Mouse (Mus musculus): ENCODE results near the gene Slc15a3. TPM values are rescaled to one million over a fixed set of nuclear protein-coding genes. Genes with fewer than 3 reads are reported as not detected.

Gene Slc15a3
- polyA plus RNA-seq, 1 experiment from 2014 or later, result 1.3 TPM

GRCm38 (mm10) chr19:10804850-10805660 lies 34.5 kb upstream of the Slc15a3 start:
- H3K9ac ChIP-seq (ENCODE audit: low read depth, low read length), result no peak overlapping the region
- H3K36me3 ChIP-seq (ENCODE audit: control insufficient read depth, insufficient read depth, low read length), result no peaks in the 10 kb centered on the region
- ATAC-seq (ENCODE audit: low read depth), result no peak
- no peak overlapping the region for H3K27ac ChIP-seq (replicated peaks; ENCODE audit: low read depth, low read length)
- whole genome bisulfite sequencing, result 78% methylated on average over 2 of the region's 2 CpGs
- no peak overlapping the region for H3K4me2 ChIP-seq (ENCODE audit: low read depth, low read length)
- H3K27me3 ChIP-seq (replicated peaks; ENCODE audit: control insufficient read depth, insufficient read depth, low read length), result no peaks in the 10 kb centered on the region
- peaks cover 2% of the 10 kb centered on the region; the same call in 1 of the 2 replicates for H3K4me1 ChIP-seq (ENCODE audit: control insufficient read depth, insufficient read depth, low read length)
- no peak overlapping the region for H3K4me3 ChIP-seq (ENCODE audit: low read depth, low read length)
- no peaks in the 10 kb centered on the region for H3K9me3 ChIP-seq (ENCODE audit: control insufficient read depth, low read length)
- DNase-seq (ENCODE audit: low spot score), result no peak

GRCm38 (mm10) chr19:10805661-10806285 lies 33.8 kb upstream of the Slc15a3 start:
- Histone ChIP-seq H3K4me1 (ENCODE audit: control insufficient read depth, insufficient read depth, low read length) (peaks cover 4% of the 10 kb centered on the region; the same call in 1 of the 2 replicates), H3K4me3 (ENCODE audit: low read depth, low read length) (no peak overlapping the region), H3K36me3 (ENCODE audit: control insufficient read depth, insufficient read depth, low read length) (no peaks in the 10 kb centered on the region), H3K9ac (ENCODE audit: low read depth, low read length) (no peak overlapping the region), H3K27me3 (replicated peaks; ENCODE audit: control insufficient read depth, insufficient read depth, low read length) (no peaks in the 10 kb centered on the region), H3K4me2 (ENCODE audit: low read depth, low read length) (no peak overlapping the region), H3K9me3 (ENCODE audit: control insufficient read depth, low read length) (no peaks in the 10 kb centered on the region), H3K27ac (replicated peaks; ENCODE audit: low read depth, low read length) (no peak overlapping the region)
- DNase-seq (ENCODE audit: low spot score) (no peak), ATAC-seq (ENCODE audit: low read depth) (no peak)
- WGBS, result 82% methylated on average over 11 of the region's 11 CpGs

GRCm38 (mm10) chr19:10808524-10809233 lies 30.8 kb upstream of the Slc15a3 start:
- ATAC-seq (ENCODE audit: low read depth), result no peak
- Histone ChIP-seq H3K9ac (ENCODE audit: low read depth, low read length) (no peak overlapping the region), H3K4me1 (ENCODE audit: control insufficient read depth, insufficient read depth, low read length) (peaks cover 4% of the 10 kb centered on the region; the same call in 1 of the 2 replicates), H3K27ac (replicated peaks; ENCODE audit: low read depth, low read length) (no peak overlapping the region), H3K4me2 (ENCODE audit: low read depth, low read length) (no peak overlapping the region), H3K9me3 (ENCODE audit: control insufficient read depth, low read length) (no peaks in the 10 kb centered on the region), H3K27me3 (replicated peaks; ENCODE audit: control insufficient read depth, insufficient read depth, low read length) (no peaks in the 10 kb centered on the region), H3K4me3 (ENCODE audit: low read depth, low read length) (no peak overlapping the region), H3K36me3 (ENCODE audit: control insufficient read depth, insufficient read depth, low read length) (no peaks in the 10 kb centered on the region)
- 83% methylated on average over 12 of the region's 12 CpGs for WGBS
- DNase-seq (ENCODE audit: low spot score), result no peak

- Histone ChIP-seq H3K27ac (replicated peaks; ENCODE audit: low read depth, low read length) (no peak overlapping the region), H3K27me3 (replicated peaks; ENCODE audit: control insufficient read depth, insufficient read depth, low read length) (no peaks in the 10 kb centered on the region), H3K36me3 (ENCODE audit: control insufficient read depth, insufficient read depth, low read length) (no peaks in the 10 kb centered on the region), H3K4me2 (ENCODE audit: low read depth, low read length) (no peak overlapping the region), H3K9me3 (ENCODE audit: control insufficient read depth, low read length) (no peaks in the 10 kb centered on the region), H3K4me3 (ENCODE audit: low read depth, low read length) (no peak overlapping the region), H3K4me1 (ENCODE audit: control insufficient read depth, insufficient read depth, low read length) (peaks cover 4% of the 10 kb centered on the region; the same call in 1 of the 2 replicates), H3K9ac (ENCODE audit: low read depth, low read length) (no peak overlapping the region)
- 71% methylated on average over 11 of the region's 11 CpGs for WGBS
- ATAC-seq (ENCODE audit: low read depth) (no peak), DNase-seq (ENCODE audit: low spot score) (peak; percentile 39)
Observed at GRCm38 (mm10) chr19:10809428-10810175, 29.9 kb upstream of the Slc15a3 start.

- ATAC-seq (ENCODE audit: low read depth), result no peak
Observed at GRCm38 (mm10) chr19:10810176-10810492, 29.4 kb upstream of the Slc15a3 start.

GRCm38 (mm10) chr19:10811471-10811870 lies 28.1 kb upstream of the Slc15a3 start:
- DNase-seq (ENCODE audit: low spot score) (no peak), ATAC-seq (ENCODE audit: low read depth) (no peak)
- no peak overlapping the region for H3K9ac ChIP-seq (ENCODE audit: low read depth, low read length)
- no peak overlapping the region for H3K4me3 ChIP-seq (ENCODE audit: low read depth, low read length)
- H3K4me1 ChIP-seq (ENCODE audit: control insufficient read depth, insufficient read depth, low read length), result peaks cover 4% of the 10 kb centered on the region; the same call in 1 of the 2 replicates
- no peak overlapping the region for H3K27ac ChIP-seq (replicated peaks; ENCODE audit: low read depth, low read length)
- 66% methylated on average over 6 of the region's 6 CpGs for WGBS
- no peaks in the 10 kb centered on the region for H3K27me3 ChIP-seq (replicated peaks; ENCODE audit: control insufficient read depth, insufficient read depth, low read length)
- no peaks in the 10 kb centered on the region for H3K9me3 ChIP-seq (ENCODE audit: control insufficient read depth, low read length)
- no peaks in the 10 kb centered on the region for H3K36me3 ChIP-seq (ENCODE audit: control insufficient read depth, insufficient read depth, low read length)
- H3K4me2 ChIP-seq (ENCODE audit: low read depth, low read length), result no peak overlapping the region

More at GRCm38 (mm10) chr19:10810176-10810492, 29.4 kb upstream of the Slc15a3 start:
- WGBS, result 58% methylated on average over 4 of the region's 4 CpGs
- Histone ChIP-seq H3K4me2 (ENCODE audit: low read depth, low read length) (no peak overlapping the region), H3K4me3 (ENCODE audit: low read depth, low read length) (no peak overlapping the region), H3K27ac (replicated peaks; ENCODE audit: low read depth, low read length) (no peak overlapping the region), H3K36me3 (ENCODE audit: control insufficient read depth, insufficient read depth, low read length) (no peaks in the 10 kb centered on the region), H3K4me1 (ENCODE audit: control insufficient read depth, insufficient read depth, low read length) (peaks cover 4% of the 10 kb centered on the region; the same call in 1 of the 2 replicates), H3K27me3 (replicated peaks; ENCODE audit: control insufficient read depth, insufficient read depth, low read length) (no peaks in the 10 kb centered on the region), H3K9ac (ENCODE audit: low read depth, low read length) (no peak overlapping the region), H3K9me3 (ENCODE audit: control insufficient read depth, low read length) (no peaks in the 10 kb centered on the region)
- DNase-seq (ENCODE audit: low spot score), result peak; percentile 9

GRCm38 (mm10) chr19:10813039-10813438 lies 26.5 kb upstream of the Slc15a3 start:
- no peaks in the 10 kb centered on the region for H3K27me3 ChIP-seq (replicated peaks; ENCODE audit: control insufficient read depth, insufficient read depth, low read length)
- H3K9me3 ChIP-seq (ENCODE audit: control insufficient read depth, low read length), result no peaks in the 10 kb centered on the region
- H3K9ac ChIP-seq (ENCODE audit: low read depth, low read length), result no peak overlapping the region
- H3K4me3 ChIP-seq (ENCODE audit: low read depth, low read length), result no peak overlapping the region
- ATAC-seq (ENCODE audit: low read depth) (no peak), DNase-seq (ENCODE audit: low spot score) (no peak)
- no peak overlapping the region for H3K4me2 ChIP-seq (ENCODE audit: low read depth, low read length)
- no peak overlapping the region for H3K27ac ChIP-seq (replicated peaks; ENCODE audit: low read depth, low read length)
- H3K4me1 ChIP-seq (ENCODE audit: control insufficient read depth, insufficient read depth, low read length), result peaks cover 4% of the 10 kb centered on the region; the same call in 1 of the 2 replicates
- no peaks in the 10 kb centered on the region for H3K36me3 ChIP-seq (ENCODE audit: control insufficient read depth, insufficient read depth, low read length)
- WGBS, result 96% methylated on average over 5 of the region's 5 CpGs

DNA sequence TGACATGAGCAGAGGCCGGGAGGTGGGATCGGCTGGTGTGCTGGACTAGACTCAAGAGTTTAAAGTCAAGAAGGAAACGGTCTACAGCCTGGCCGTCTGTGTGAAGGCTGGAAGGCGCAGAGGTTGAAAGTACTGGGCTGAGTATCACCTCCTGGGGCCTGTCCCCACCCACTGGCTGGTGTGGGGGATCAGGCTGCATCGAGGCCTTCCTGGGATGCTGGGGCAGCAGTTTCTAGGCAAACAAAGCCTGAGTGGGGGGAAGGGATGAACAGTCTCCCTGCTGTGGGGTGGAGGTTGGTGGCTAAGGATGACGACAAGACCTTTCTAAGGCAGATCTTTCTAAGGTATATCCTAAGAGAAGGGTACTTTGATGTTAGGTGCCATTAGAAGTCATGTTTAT lies 25.6 kb upstream of the Slc15a3 start:
- WGBS, result 73% methylated on average over 7 of the region's 7 CpGs
- DNase-seq (ENCODE audit: low spot score) (no peak), ATAC-seq (ENCODE audit: low read depth) (no peak)
- Histone ChIP-seq H3K9me3 (ENCODE audit: control insufficient read depth, low read length) (no peaks in the 10 kb centered on the region), H3K27ac (replicated peaks; ENCODE audit: low read depth, low read length) (no peak overlapping the region), H3K4me3 (ENCODE audit: low read depth, low read length) (no peak overlapping the region), H3K9ac (ENCODE audit: low read depth, low read length) (no peak overlapping the region), H3K4me2 (ENCODE audit: low read depth, low read length) (no peak overlapping the region), H3K27me3 (replicated peaks; ENCODE audit: control insufficient read depth, insufficient read depth, low read length) (no peaks in the 10 kb centered on the region), H3K4me1 (ENCODE audit: control insufficient read depth, insufficient read depth, low read length) (peaks cover 4% of the 10 kb centered on the region; the same call in 1 of the 2 replicates), H3K36me3 (ENCODE audit: control insufficient read depth, insufficient read depth, low read length) (no peaks in the 10 kb centered on the region)

Measured in embryonic facial prominence, embryonic 14.5 days (tissue).